Mouse (Mus musculus) liver, embryonic 14.5 days (tissue): Measurements from ENCODE around the gene Taar7d. TPM values are rescaled to one million over a fixed set of nuclear protein-coding genes. Genes with fewer than 3 reads are reported as not detected.

Experiments used
- ATAC-seq: fragments of 200-750 bp; cut with Nextera tagmentation; 2 replicates; pipeline ENCODE4 v1.8.0; 2017; ENCODE audit warnings: moderate number of reproducible peaks, mild to moderate bottlenecking, moderate library complexity; ENCODE audit not compliant: insufficient read depth
- DNase-seq, 3 experiments: peaks; one replicate each; pipeline ENCODE4 v3.0.0-alpha.2; 2012 to 2013; ENCODE audit warnings: low read depth in 3 of 3, low spot score in 3 of 3
- H3K27ac ChIP-seq: fragments of 300-500 bp; sonication (generic); 2 replicates; pipeline ENCODE4 v1.5.1; 2014; ENCODE audit warnings: moderate library complexity, mild to moderate bottlenecking, control low read depth, inconsistent platforms
- H3K27me3 ChIP-seq: fragments of 300-500 bp; sonication (generic); 2 replicates; pipeline ENCODE4 v1.6.1; 2014; ENCODE audit warnings: mild to moderate bottlenecking, low read length, moderate library complexity; ENCODE audit not compliant: control insufficient read depth, insufficient read depth
- H3K36me3 ChIP-seq: fragments of 300-500 bp; sonication (generic); replicated peaks from 2 replicates; pipeline ENCODE4 v1.6.1; 2014; ENCODE audit warnings: low read depth; ENCODE audit not compliant: control insufficient read depth, insufficient read depth
- H3K4me1 ChIP-seq, 2 experiments: fragments of 200-500 bp in 1 of 2; fragments of 300-500 bp in 1 of 2; sonication (generic) in 1 of 2; replicated peaks; 2 replicates each; pipeline ENCODE4 v1.6.1; 2012 to 2014; ENCODE audit warnings: antibody characterized with exemption in 1 of 2, inconsistent platforms in 1 of 2, low read length in 1 of 2; ENCODE audit not compliant: control insufficient read depth in 2 of 2, insufficient read depth in 2 of 2
- H3K4me2 ChIP-seq: fragments of 300-500 bp; sonication (generic); 2 replicates; pipeline ENCODE4 v1.6.1; 2014; ENCODE audit warnings: low read depth, mild to moderate bottlenecking, control low read depth, moderate library complexity
- H3K4me3 ChIP-seq, 2 experiments: fragments of 200-500 bp in 1 of 2; fragments of 300-500 bp in 1 of 2; sonication (generic) in 1 of 2; 2 replicates each; pipeline ENCODE4 v1.5.1; 2012 to 2014; ENCODE audit warnings: low read depth in 2 of 2, low read length in 2 of 2, mild to moderate bottlenecking in 2 of 2, control low read depth in 1 of 2, inconsistent platforms in 1 of 2, moderate library complexity in 1 of 2; ENCODE audit not compliant: insufficient read depth in 1 of 2
- H3K9ac ChIP-seq: fragments of 300-500 bp; sonication (generic); replicated peaks from 2 replicates; pipeline ENCODE4 v1.6.1; 2014; ENCODE audit warnings: mild to moderate bottlenecking, control low read depth, moderate library complexity
- H3K9me3 ChIP-seq: fragments of 300-500 bp; sonication (generic); 2 replicates; pipeline ENCODE4 v1.6.1; 2016; ENCODE audit warnings: low read length, mixed read lengths; ENCODE audit not compliant: control insufficient read depth
- CTCF ChIP-seq: IDR thresholded peaks from 2 replicates; pipeline ENCODE4 v1.5.1; 2016; ENCODE audit warnings: antibody characterized with exemption, low read depth, control low read depth
- EP300 ChIP-seq: IDR thresholded peaks from 2 replicates; pipeline ENCODE4 v1.6.1; 2016; ENCODE audit warnings: antibody characterized with exemption, low read depth
- WGBS: fragments of 180-500 bp; shearing (Covaris S2); extraction: QIAGEN DNeasy Blood & Tissue Kit; methylation state at CpG from one replicate; pipeline ENCODE4 v1.1.7; 2014; ENCODE audit not compliant: insufficient replicate concordance; 5-methylcytosine and 5-hydroxymethylcytosine counted together
- polyA plus RNA-seq, 2 experiments: library from polyadenylated mRNA; depleted of rRNA in 1 of 2; stranded (reverse) in 1 of 2; unstranded in 1 of 2; fragments of >200 nt; fragmentation: Nextera tagmentation in 1 of 2; extraction: Ambion mirVana in 1 of 2; gene quantifications; 2 replicates each; pipeline versions ENCODE4 v1.2.1 to v1.2.3; 2012 to 2014

The Taar7d gene
- polyA plus RNA-seq, 2 experiments, result not detected

GRCm38 (mm10) chr10:24031347-24031746, 4.3 kb downstream of the Taar7d start:
- DNase-seq (no peak), ATAC-seq (no peak)
- Histone ChIP-seq H3K4me3 (no peak overlapping the region), H3K9ac (no peak overlapping the region), H3K27ac (no peak overlapping the region), H3K9me3 (no peaks in the 10 kb centered on the region), H3K36me3 (no peaks in the 10 kb centered on the region), H3K27me3 (no peaks in the 10 kb centered on the region), H3K4me1 (no peaks in the 10 kb centered on the region), H3K4me2 (no peak overlapping the region)
- TF ChIP-seq EP300 (no peak), CTCF (no peak)

- Histone ChIP-seq H3K27ac (no peak within 1 kb of the TSS), H3K4me3 (no peak within 1 kb of the TSS), H3K9ac (no peak within 1 kb of the TSS), H3K9me3 (no peaks in the 10 kb centered on the region), H3K27me3 (no peaks in the 10 kb centered on the region), H3K4me2 (no peak within 1 kb of the TSS), H3K36me3 (no peaks in the 10 kb centered on the region), H3K4me1 (peaks cover 3 to 11% of the 10 kb centered on the region in 2 experiments; a peak in 3 of 4 replicates)
- DNase-seq, result no peak
- 78% methylated on average over 2 of the region's 2 CpGs for WGBS
- no peak for ATAC-seq
- TF ChIP-seq CTCF (no peak), EP300 (no peak)
These were observed 10.3 kb downstream of the Taar7d start, which contains the start of gene Taar7e for GRCm38 (mm10) chr10:24037314-24037713. TSS of gene Taar7e (plus strand) at chr10:24037614.

GRCm38 (mm10) chr10:24040120-24040869, 13.3 kb downstream of the Taar7d start:
- Histone ChIP-seq H3K9ac (no peak overlapping the region), H3K27me3 (no peaks in the 10 kb centered on the region), H3K4me3 (no peak overlapping the region), H3K36me3 (no peaks in the 10 kb centered on the region), H3K4me1 (peaks cover 3 to 11% of the 10 kb centered on the region in 2 experiments; a peak in 3 of 4 replicates), H3K27ac (no peak overlapping the region; the same call in 1 of the 2 replicates), H3K4me2 (peak overlapping the region; percentile 8; the same call in 1 of the 2 replicates), H3K9me3 (no peaks in the 10 kb centered on the region)
- 36% methylated on average over 2 of the region's 2 CpGs for WGBS
- TF ChIP-seq EP300 (peak; percentile 74), CTCF (no peak)
- ATAC-seq (peak; percentile 89), DNase-seq (peak in 2 of 3 experiments; percentile 26 to 34)

DNA sequence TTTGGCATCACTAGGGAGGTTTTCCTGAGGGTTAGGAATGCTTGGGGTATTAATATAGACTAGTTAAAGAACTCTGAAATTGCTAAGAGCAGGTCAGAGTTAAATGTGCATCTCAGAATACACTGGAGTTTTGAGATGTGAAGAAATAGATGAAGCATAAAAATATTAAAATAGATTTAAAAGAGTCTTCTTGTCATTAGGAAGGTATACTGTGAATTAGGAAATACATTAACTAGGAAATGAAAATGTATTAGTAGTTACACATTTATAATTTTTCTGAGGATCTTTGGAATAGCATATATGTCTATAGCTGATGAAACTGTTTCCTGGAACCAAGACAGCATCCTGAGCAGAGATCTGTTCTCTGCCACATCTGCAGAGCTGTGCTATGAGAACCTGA, 22.2 kb downstream of the Taar7d start, which contains the start of gene Taar7f:
Gene Taar7f (plus strand): TSS at position 301 of the 400 bp plus-strand sequence.
- DNase-seq (no peak), ATAC-seq (no peak)
- Histone ChIP-seq H3K4me1 (no peaks in the 10 kb centered on the region), H3K4me3 (no peak within 1 kb of the TSS), H3K9ac (no peak within 1 kb of the TSS), H3K9me3 (no peaks in the 10 kb centered on the region), H3K36me3 (no peaks in the 10 kb centered on the region), H3K27me3 (no peaks in the 10 kb centered on the region), H3K4me2 (no peak within 1 kb of the TSS), H3K27ac (no peak within 1 kb of the TSS)
- TF ChIP-seq CTCF, result no peak
- TF ChIP-seq EP300, result no peak

DNA sequence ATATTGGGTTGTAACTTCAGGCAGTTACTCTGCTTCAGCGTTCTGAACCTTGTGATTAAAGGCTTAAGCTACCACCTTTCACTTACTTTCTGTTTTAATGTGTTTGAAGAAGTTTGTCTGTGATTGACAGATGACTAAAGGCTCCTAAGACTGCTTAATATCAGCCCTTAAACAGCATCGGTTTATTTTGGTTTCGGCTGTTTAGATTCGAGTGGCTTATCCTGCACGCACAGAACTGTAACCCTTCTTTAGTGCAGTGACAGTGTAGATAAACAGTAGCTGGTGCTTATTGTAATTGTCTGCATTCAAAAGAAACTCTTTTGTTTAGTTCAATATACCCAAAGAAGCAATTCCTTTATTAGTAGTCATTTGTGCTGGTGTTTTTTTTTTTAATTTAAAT, 25.0 kb downstream of the Taar7d start:
- TF ChIP-seq CTCF (no peak), EP300 (peak; percentile 75)
- 29% methylated on average over 5 of the region's 5 CpGs for WGBS
- peak; percentile 80 for ATAC-seq

More for the DNA sequence above, 25.0 kb downstream of the Taar7d start:
- Histone ChIP-seq H3K9me3 (no peaks in the 10 kb centered on the region), H3K36me3 (no peaks in the 10 kb centered on the region), H3K9ac (no peak overlapping the region), H3K4me3 (no peak overlapping the region), H3K4me2 (no peak overlapping the region), H3K27ac (no peak overlapping the region), H3K4me1 (no peaks in the 10 kb centered on the region), H3K27me3 (no peaks in the 10 kb centered on the region)
- peak in 2 of 3 experiments; percentile 9 to 27 for DNase-seq
